9 mouse cellular contexts compared by ENCODE assay signal in genomic region chr7:75910035-75910651, GRCm38 (mm10).
DNase-seq lines count a peak whose midpoint lies in the region; ATAC-seq lines count a peak whose summit lies in the region.
"Had no signal": no experiment of that assay in that cellular context is flagged by ENCODE, and none has a peak within 500 bp of the region (broad histone marks: within the 10 kb centered on the region; RNA-seq: fewer than 3 reads in every experiment).

No protein-coding gene starts in this region.

- no peak overlapping the region for H3K27ac ChIP-seq in embryonic facial prominence, embryonic 14.5 days (replicated peaks; ENCODE audit: low read depth, low read length)
- H3K27ac ChIP-seq in heart, embryonic 15.5 days: no peak overlapping the region
- no peak overlapping the region for H3K27ac ChIP-seq in liver, embryonic 12.5 days

- no peaks in the 10 kb centered on the region for H3K36me3 ChIP-seq in embryonic facial prominence, embryonic 14.5 days (ENCODE audit: control insufficient read depth, insufficient read depth, low read length)
- no peaks in the 10 kb centered on the region for H3K36me3 ChIP-seq in heart, embryonic 15.5 days
- no peaks in the 10 kb centered on the region for H3K36me3 ChIP-seq in liver, embryonic 12.5 days

- H3K9me3 ChIP-seq in embryonic facial prominence, embryonic 14.5 days (ENCODE audit: control insufficient read depth, low read length): no peaks in the 10 kb centered on the region
- no peaks in the 10 kb centered on the region for H3K9me3 ChIP-seq in heart, embryonic 15.5 days (replicated peaks)
- H3K9me3 ChIP-seq in liver, embryonic 12.5 days (replicated peaks): no peaks in the 10 kb centered on the region

- H3K27me3 ChIP-seq in embryonic facial prominence, embryonic 14.5 days (replicated peaks; ENCODE audit: control insufficient read depth, insufficient read depth, low read length): 0 out of 2 replicates have a peak, but pooled peaks cover 3% of the 10 kb centered on the region
- H3K27me3 ChIP-seq in heart, embryonic 15.5 days: no peaks in the 10 kb centered on the region
- H3K27me3 ChIP-seq in liver, embryonic 12.5 days (replicated peaks): no peaks in the 10 kb centered on the region

- peak; percentile 66; the same call in 1 of the 2 replicates for ATAC-seq in embryonic facial prominence, embryonic 14.5 days (ENCODE audit: low read depth)
- ATAC-seq in heart, embryonic 15.5 days (replicated peaks; ENCODE audit: insufficient number of reproducible peaks, insufficient read depth, low FRiP score, low read depth): peak; percentile 60
- peak; percentile 30; the same call in 1 of the 2 replicates for ATAC-seq in liver, embryonic 12.5 days

- peak; percentile 90 for DNase-seq in CD4-positive helper T cell, adult 2 months (ENCODE audit: low read depth, low spot score)
- peak; percentile 13 for DNase-seq in adrenal gland, postnatal 25 days
- peak; percentile 90 for DNase-seq in embryonic facial prominence, embryonic 14.5 days (ENCODE audit: low spot score)
- peak; percentile 64 for DNase-seq in kidney, postnatal 14 days
- DNase-seq in natural killer cell, adult 2 months (ENCODE audit: low spot score in 2 of 2): peak; percentile 64 to 66
- DNase-seq in telencephalon, adult 2 months (ENCODE audit: low read depth, low spot score): peak; percentile 79

- H3K4me2 ChIP-seq in embryonic facial prominence, embryonic 14.5 days (ENCODE audit: low read depth, low read length): peak overlapping the region; percentile 47
- H3K4me2 ChIP-seq in heart, embryonic 15.5 days: peak overlapping the region; percentile 60
- peak overlapping the region; percentile 17 for H3K4me2 ChIP-seq in liver, embryonic 12.5 days

- 14% methylated on average over 11 of the region's 11 CpGs for WGBS in embryonic facial prominence, embryonic 14.5 days
- 11% methylated on average over 11 of the region's 11 CpGs for WGBS in heart, embryonic 15.5 days
- 23% methylated on average over 11 of the region's 11 CpGs for WGBS in liver, embryonic 12.5 days (ENCODE audit: insufficient replicate concordance)

- H3K9ac ChIP-seq in embryonic facial prominence, embryonic 14.5 days (ENCODE audit: low read depth, low read length): no peak overlapping the region; the same call in 1 of the 2 replicates
- H3K9ac ChIP-seq in heart, embryonic 15.5 days: 0 out of 2 replicates have a peak overlapping the region, but pooled peaks have one; percentile 28
- no peak overlapping the region for H3K9ac ChIP-seq in liver, embryonic 12.5 days

- H3K4me1 ChIP-seq in embryonic facial prominence, embryonic 14.5 days (ENCODE audit: control insufficient read depth, insufficient read depth, low read length): no peaks in the 10 kb centered on the region
- 0 out of 2 replicates have a peak, but pooled peaks cover 6% of the 10 kb centered on the region for H3K4me1 ChIP-seq in heart, embryonic 15.5 days (replicated peaks)
- no peaks in the 10 kb centered on the region for H3K4me1 ChIP-seq in liver, embryonic 12.5 days

- 0 out of 2 replicates have a peak overlapping the region, but pooled peaks have one; percentile 2 for H3K4me3 ChIP-seq in embryonic facial prominence, embryonic 14.5 days (ENCODE audit: low read depth, low read length)
- H3K4me3 ChIP-seq in heart, embryonic 15.5 days: peak overlapping the region; percentile 40
- 0 out of 2 replicates have a peak overlapping the region, but pooled peaks have one; percentile 6 for H3K4me3 ChIP-seq in liver, embryonic 12.5 days
- H3K4me3 ChIP-seq: erythroblast, embryonic 14.5 days had no signal

Comparison
In these comparisons a context has a peak if more than half of its experiments do, and no peak if none do; other contexts are left out.
1. DNase-seq: peak in every context shown above with its lines; median percentile 90 in CD4-positive helper T cell, adult 2 months; 90 in embryonic facial prominence, embryonic 14.5 days; 79 in telencephalon, adult 2 months; 65 in natural killer cell, adult 2 months; 64 in kidney, postnatal 14 days; 13 in adrenal gland, postnatal 25 days.